Mouse (Mus musculus) heart, adult 2 months (tissue): ENCODE data around the gene Mast3.

ENCODE experiments used
- CTCF ChIP-seq: fragments of 200-600 bp; IDR thresholded peaks from 2 replicates; pipeline ENCODE4 v1.8.1; 2022; ENCODE audit warnings: antibody characterized with exemption, mild to moderate bottlenecking, moderate library complexity
- POLR2A ChIP-seq: fragments of 200-500 bp; IDR thresholded peaks from 2 replicates; pipeline ENCODE4 v1.6.1; 2011; ENCODE audit warnings: mild to moderate bottlenecking, low read depth, low read length, control low read depth; ENCODE audit not compliant: insufficient read depth

- TF ChIP-seq POLR2A (no peak), CTCF (no peak)
Measured at GRCm38 (mm10) chr8:70823802-70824201, 18.9 kb upstream of the Mast3 start.
